Mouse (Mus musculus): Measurements from ENCODE around the gene Bank1. TPM values are rescaled to one million over a fixed set of nuclear protein-coding genes. Genes with fewer than 3 reads are reported as not detected.

The Bank1 gene
- polyA plus RNA-seq, 1 experiment: not detected

- no peak overlapping the region for H3ac ChIP-seq (ENCODE audit: control insufficient read depth, insufficient read length)
- H3K27me3 ChIP-seq (ENCODE audit: control insufficient read depth, insufficient read depth, insufficient read length): no peaks in the 10 kb centered on the region
- no peak overlapping the region for H3K4me3 ChIP-seq
- no peaks in the 10 kb centered on the region for H3K36me3 ChIP-seq (ENCODE audit: control insufficient read depth, insufficient read depth)
- TF ChIP-seq SRF (IDR thresholded peaks at IDR 0.05; ENCODE audit: control insufficient read depth, insufficient read length, low read depth) (no peak), CEBPB (IDR thresholded peaks at IDR 0.05; ENCODE audit: insufficient read depth, poor library complexity, severe bottlenecking) (no peak), E2F4 (IDR thresholded peaks at IDR 0.05; ENCODE audit: insufficient read depth) (no peak), TCF12 (IDR thresholded peaks at IDR 0.05; ENCODE audit: insufficient read depth, poor library complexity, severe bottlenecking) (no peak), MYOG (IDR thresholded peaks at IDR 0.05; ENCODE audit: control insufficient read depth in 1 of 3, insufficient read depth in 1 of 3, insufficient read length in 2 of 3, low read depth in 2 of 3) (no peak), MYOD1 (IDR thresholded peaks at IDR 0.05; ENCODE audit: control insufficient read depth in 1 of 3, insufficient read length in 2 of 3, low read depth in 2 of 3) (no peak), POLR2A (IDR thresholded peaks at IDR 0.05; ENCODE audit: insufficient read length, low read depth) (no peak), MAX (IDR thresholded peaks at IDR 0.05; ENCODE audit: low read depth) (no peak), USF1 (IDR thresholded peaks at IDR 0.05; ENCODE audit: low read depth) (no peak)
- H3K4me2 ChIP-seq (ENCODE audit: low read depth): no peak overlapping the region
- H3K79me2 ChIP-seq (ENCODE audit: control insufficient read depth, insufficient read depth): no peaks in the 10 kb centered on the region
These were observed 80.9 kb downstream of the Bank1 start for GRCm38 (mm10) chr3:136244931-136245330.

DNA sequence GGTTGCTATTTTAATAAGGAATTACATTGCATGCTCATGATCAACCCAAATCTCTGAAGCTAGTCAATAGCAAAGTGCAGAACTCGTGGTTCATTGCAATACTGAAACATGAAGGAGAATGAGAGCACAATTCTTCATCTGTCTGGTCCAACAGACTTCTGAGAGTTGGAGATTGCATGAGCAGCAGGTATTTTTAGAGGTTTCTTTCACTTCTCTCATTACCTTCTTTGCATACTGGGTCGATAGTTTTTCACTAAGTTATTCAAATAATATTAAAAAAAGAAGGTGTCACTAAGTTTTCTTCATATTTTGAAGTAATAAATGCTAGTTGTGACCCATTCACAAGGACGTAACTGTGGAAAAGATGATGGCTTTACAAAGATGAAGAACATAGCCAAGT, 87.1 kb downstream of the Bank1 start:
- H3K79me2 ChIP-seq (ENCODE audit: control insufficient read depth, insufficient read depth): no peaks in the 10 kb centered on the region
- no peak overlapping the region for H3K4me2 ChIP-seq (ENCODE audit: low read depth)
- H3ac ChIP-seq (ENCODE audit: control insufficient read depth, insufficient read length): no peak overlapping the region
- H3K27me3 ChIP-seq (ENCODE audit: control insufficient read depth, insufficient read depth, insufficient read length): no peaks in the 10 kb centered on the region
- H3K36me3 ChIP-seq (ENCODE audit: control insufficient read depth, insufficient read depth): no peaks in the 10 kb centered on the region
- TF ChIP-seq SRF (IDR thresholded peaks at IDR 0.05; ENCODE audit: control insufficient read depth, insufficient read length, low read depth): no peak
- no peak for TF ChIP-seq CEBPB (IDR thresholded peaks at IDR 0.05; ENCODE audit: insufficient read depth, poor library complexity, severe bottlenecking)
- no peak for TF ChIP-seq E2F4 (IDR thresholded peaks at IDR 0.05; ENCODE audit: insufficient read depth)
- TF ChIP-seq USF1 (IDR thresholded peaks at IDR 0.05; ENCODE audit: low read depth): no peak
- TF ChIP-seq TCF3 (IDR thresholded peaks at IDR 0.05; ENCODE audit: insufficient read length, low read depth): no peak
- TF ChIP-seq POLR2AphosphoS2 (IDR thresholded peaks at IDR 0.05; ENCODE audit: insufficient read length, low read depth): no peak
- no peak overlapping the region for H3K4me3 ChIP-seq

GRCm38 (mm10) chr3:136233507-136233906, 92.4 kb downstream of the Bank1 start:
- Histone ChIP-seq H3K36me3 (ENCODE audit: control insufficient read depth, insufficient read depth) (no peaks in the 10 kb centered on the region), H3ac (ENCODE audit: control insufficient read depth, insufficient read length) (no peak overlapping the region), H3K4me3 (no peak overlapping the region), H3K27me3 (ENCODE audit: control insufficient read depth, insufficient read depth, insufficient read length) (no peaks in the 10 kb centered on the region), H3K79me2 (ENCODE audit: control insufficient read depth, insufficient read depth) (no peaks in the 10 kb centered on the region), H3K4me2 (ENCODE audit: low read depth) (no peak overlapping the region)
- TF ChIP-seq CEBPB (IDR thresholded peaks at IDR 0.05; ENCODE audit: insufficient read depth, poor library complexity, severe bottlenecking): peak; percentile 79
- TF ChIP-seq MYOG (IDR thresholded peaks at IDR 0.05; ENCODE audit: control insufficient read depth in 1 of 3, insufficient read depth in 1 of 3, insufficient read length in 2 of 3, low read depth in 2 of 3): no peak

DNA sequence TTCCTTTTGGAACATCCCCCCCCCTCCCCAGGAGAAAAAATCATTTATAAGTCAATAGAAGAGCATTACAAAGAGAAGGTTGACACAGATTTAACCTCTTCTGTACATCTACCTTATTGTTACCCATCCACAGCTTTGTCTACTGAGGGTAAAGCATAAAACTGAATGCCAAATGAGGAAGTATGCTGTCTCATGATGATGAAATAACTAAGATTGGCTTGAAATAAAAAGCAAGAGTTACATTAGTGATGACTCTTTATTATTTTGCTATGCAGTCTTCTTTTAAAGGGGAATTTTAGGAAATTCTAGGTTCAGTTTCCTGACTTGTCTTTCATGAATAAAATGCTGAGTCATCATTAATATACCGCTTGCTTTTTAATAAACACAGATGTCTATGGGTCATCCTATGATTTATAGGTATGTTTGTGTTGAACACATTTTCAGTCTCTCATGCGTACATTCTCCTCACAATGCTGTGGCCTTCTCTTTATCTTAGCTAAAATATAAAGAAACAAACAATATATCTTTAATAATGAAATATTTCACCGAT, 95.2 kb downstream of the Bank1 start:
- Histone ChIP-seq H3K79me2 (ENCODE audit: control insufficient read depth, insufficient read depth) (no peaks in the 10 kb centered on the region), H3K27me3 (ENCODE audit: control insufficient read depth, insufficient read depth, insufficient read length) (no peaks in the 10 kb centered on the region), H3ac (ENCODE audit: control insufficient read depth, insufficient read length) (no peak overlapping the region), H3K36me3 (ENCODE audit: control insufficient read depth, insufficient read depth) (no peaks in the 10 kb centered on the region), H3K4me3 (no peak overlapping the region), H3K4me2 (ENCODE audit: low read depth) (peak overlapping the region; percentile 3)
- TF ChIP-seq TCF3 (IDR thresholded peaks at IDR 0.05; ENCODE audit: insufficient read length, low read depth) (no peak), CEBPB (IDR thresholded peaks at IDR 0.05; ENCODE audit: insufficient read depth, poor library complexity, severe bottlenecking) (peak; percentile 74)

DNA sequence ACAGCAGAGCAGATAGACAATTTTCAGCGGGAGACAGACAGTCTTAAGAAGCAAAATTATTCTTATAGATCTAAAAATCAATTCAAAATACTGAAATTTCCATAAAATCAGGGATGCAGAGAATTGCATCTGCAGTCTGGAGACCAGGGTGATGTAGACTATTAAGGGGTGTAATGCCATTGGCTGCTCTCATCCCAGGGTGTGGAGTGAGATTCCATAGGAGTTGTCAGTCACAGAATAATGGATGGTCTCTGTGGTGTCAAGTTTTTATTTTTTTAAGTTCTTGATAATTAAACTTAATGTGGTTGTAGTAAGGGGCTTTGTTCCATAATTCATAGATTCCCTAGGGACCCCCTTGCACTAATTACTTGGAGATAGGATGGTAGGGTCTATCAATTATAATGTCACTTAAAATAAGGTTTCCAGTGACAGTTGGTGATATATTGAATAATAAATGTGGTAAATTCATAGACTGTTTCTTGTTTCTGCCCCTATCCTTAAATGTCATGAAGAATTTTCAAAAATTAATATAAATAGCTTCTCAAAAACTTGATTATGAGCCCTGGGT, 136.1 kb downstream of the Bank1 start:
- TF ChIP-seq MYOD1 (IDR thresholded peaks at IDR 0.05; ENCODE audit: control insufficient read depth in 1 of 3, insufficient read length in 2 of 3, low read depth in 2 of 3): no peak
- TF ChIP-seq TCF12 (IDR thresholded peaks at IDR 0.05; ENCODE audit: insufficient read depth, poor library complexity, severe bottlenecking): no peak
- no peak for TF ChIP-seq POLR2AphosphoS2 (IDR thresholded peaks at IDR 0.05; ENCODE audit: insufficient read length, low read depth)
- TF ChIP-seq SRF (IDR thresholded peaks at IDR 0.05; ENCODE audit: control insufficient read depth, insufficient read length, low read depth): no peak
- TF ChIP-seq TCF3 (IDR thresholded peaks at IDR 0.05; ENCODE audit: insufficient read length, low read depth): no peak
- TF ChIP-seq POLR2A (IDR thresholded peaks at IDR 0.05; ENCODE audit: insufficient read length, low read depth): no peak
- no peak for TF ChIP-seq USF1 (IDR thresholded peaks at IDR 0.05; ENCODE audit: low read depth)
- TF ChIP-seq E2F4 (IDR thresholded peaks at IDR 0.05; ENCODE audit: insufficient read depth): no peak
- TF ChIP-seq REST (IDR thresholded peaks at IDR 0.05; ENCODE audit: insufficient read depth, insufficient read length): no peak
- no peak for TF ChIP-seq CEBPB (IDR thresholded peaks at IDR 0.05; ENCODE audit: insufficient read depth, poor library complexity, severe bottlenecking)
- TF ChIP-seq MYOG (IDR thresholded peaks at IDR 0.05; ENCODE audit: control insufficient read depth in 1 of 3, insufficient read depth in 1 of 3, insufficient read length in 2 of 3, low read depth in 2 of 3): no peak
- no peak for TF ChIP-seq MAX (IDR thresholded peaks at IDR 0.05; ENCODE audit: low read depth)
- Histone ChIP-seq H3K36me3 (ENCODE audit: control insufficient read depth, insufficient read depth) (no peaks in the 10 kb centered on the region), H3K79me2 (ENCODE audit: control insufficient read depth, insufficient read depth) (no peaks in the 10 kb centered on the region), H3K4me2 (ENCODE audit: low read depth) (no peak overlapping the region), H3K27me3 (ENCODE audit: control insufficient read depth, insufficient read depth, insufficient read length) (no peaks in the 10 kb centered on the region), H3K4me3 (no peak overlapping the region), H3ac (ENCODE audit: control insufficient read depth, insufficient read length) (no peak overlapping the region)

Measured in myocyte (in vitro differentiated cells).